Mouse (Mus musculus) megakaryocyte progenitor cell, adult 5-6 weeks (primary cell): ENCODE data around the gene Tmem230. TPM values are rescaled to one million over a fixed set of nuclear protein-coding genes. Genes with fewer than 3 reads are reported as not detected.
A peak's percentile ranks its signal among the peaks of the same experiment; 100 is the strongest.
"Not testable (repeated sequence)": the region's sequence is repeated elsewhere in the genome, so short reads cannot be mapped to it uniquely, and the experiment has no call there.

Source experiments
- ATAC-seq: replicated peaks from 2 replicates; pipeline ENCODE4 v1.8.0; 2016; ENCODE audit warnings: mild to moderate bottlenecking, moderate TSS enrichment, inconsistent platforms; ENCODE audit not compliant: poor library complexity
- total RNA-seq, 2 experiments: library from RNA; stranded (forward) in 1 of 2; stranded (reverse) in 1 of 2; fragments of 157-497, 149-512 nt in 1 of 2; fragments of 200-1000 nt in 1 of 2; gene quantifications; 2 replicates each; pipeline versions ENCODE4 v1.2.3 to v1.2.4; 2015 to 2017

The Tmem230 gene
- total RNA-seq (2015): 60.6 and 64.6 TPM in 2 replicates
- total RNA-seq (2017): 17.2 and 23.0 TPM in 2 replicates

GRCm38 (mm10) chr2:132247539-132248313 lies at the start of gene Tmem230:
Tmem230 (minus strand) TSS chr2:132247807.
- peak; percentile 86 for ATAC-seq

- ATAC-seq: peak; percentile 63
Observed at GRCm38 (mm10) chr2:132293694-132294450, 46.3 kb upstream of the Tmem230 start.

GRCm38 (mm10) chr2:132292083-132292482 lies 44.5 kb upstream of the Tmem230 start:
- no peak for ATAC-seq

GRCm38 (mm10) chr2:132291265-132291664 lies 43.7 kb upstream of the Tmem230 start:
- ATAC-seq: no peak

- ATAC-seq: no peak
Observed at GRCm38 (mm10) chr2:132290808-132291207, 43.2 kb upstream of the Tmem230 start.

- ATAC-seq: not testable (repeated sequence)
Observed at GRCm38 (mm10) chr2:132289213-132289612, 41.6 kb upstream of the Tmem230 start.

- ATAC-seq: no peak
Observed at GRCm38 (mm10) chr2:132286376-132287076, 38.9 kb upstream of the Tmem230 start.

- ATAC-seq: not testable (repeated sequence)
Observed at GRCm38 (mm10) chr2:132285722-132286121, 38.1 kb upstream of the Tmem230 start.

- ATAC-seq: peak; percentile 34
Observed at GRCm38 (mm10) chr2:132284492-132285139, 37.0 kb upstream of the Tmem230 start.

- peak; percentile 46 for ATAC-seq
Observed at GRCm38 (mm10) chr2:132283236-132284070, 35.8 kb upstream of the Tmem230 start.

GRCm38 (mm10) chr2:132282453-132283174 lies 35.0 kb upstream of the Tmem230 start:
- peak; percentile 12 for ATAC-seq

GRCm38 (mm10) chr2:132281560-132282452 lies 34.2 kb upstream of the Tmem230 start:
- ATAC-seq: peak; percentile 45

- no peak for ATAC-seq
Observed at GRCm38 (mm10) chr2:132280518-132281120, 33.0 kb upstream of the Tmem230 start.

GRCm38 (mm10) chr2:132279978-132280377 lies 32.4 kb upstream of the Tmem230 start:
- no peak for ATAC-seq

GRCm38 (mm10) chr2:132279336-132279882 lies 31.8 kb upstream of the Tmem230 start:
- no peak for ATAC-seq

GRCm38 (mm10) chr2:132278273-132278853 lies 30.8 kb upstream of the Tmem230 start:
- ATAC-seq: no peak

- ATAC-seq: no peak
Observed at GRCm38 (mm10) chr2:132276249-132276648, 28.6 kb upstream of the Tmem230 start.
